Mouse (Mus musculus) ES-E14 (cell line): ENCODE results near the gene Nt5c2. TPM values are rescaled to one million over a fixed set of nuclear protein-coding genes. Genes with fewer than 3 reads are reported as not detected.

ENCODE experiments used
- DNase-seq: peaks from one replicate; pipeline ENCODE4 v3.0.0-alpha.2; 2013; ENCODE audit warnings: low read depth, low spot score
- H3K27ac ChIP-seq: 2 replicates; pipeline ENCODE4 v1.5.1; 2012; ENCODE audit warnings: low read depth, mild to moderate bottlenecking, low read length, moderate library complexity, mixed read lengths; ENCODE audit not compliant: poor library complexity, insufficient read depth, severe bottlenecking
- H3K36me3 ChIP-seq: 2 replicates; pipeline ENCODE4 v1.6.1; 2012; ENCODE audit warnings: mild to moderate bottlenecking, low read length, moderate library complexity, mixed read lengths; ENCODE audit not compliant: control insufficient read depth, poor library complexity, insufficient read depth, severe bottlenecking
- H3K4me1 ChIP-seq, 2 experiments: fragments of 150-350 bp in 1 of 2; sonication (generic) in 1 of 2; 2 replicates each; pipeline ENCODE4 v1.6.1; 2012; ENCODE audit warnings: low read length in 2 of 2, mild to moderate bottlenecking in 1 of 2, mixed read lengths in 1 of 2; ENCODE audit not compliant: control insufficient read depth in 2 of 2, insufficient read depth in 2 of 2, poor library complexity in 1 of 2
- H3K4me3 ChIP-seq, 2 experiments: fragments of 150-350 bp in 1 of 2; sonication (generic) in 1 of 2; 2 replicates each; pipeline ENCODE4 v1.5.1; 2012; ENCODE audit warnings: low read length in 2 of 2, low read depth in 1 of 2, mild to moderate bottlenecking in 1 of 2, mixed read lengths in 1 of 2; ENCODE audit not compliant: insufficient read depth in 1 of 2, poor library complexity in 1 of 2, severe bottlenecking in 1 of 2
- H3K9ac ChIP-seq: 2 replicates; pipeline ENCODE4 v1.6.1; 2012; ENCODE audit warnings: low read depth, mild to moderate bottlenecking, low read length, mixed read lengths; ENCODE audit not compliant: poor library complexity, insufficient read depth, severe bottlenecking
- H3K9me3 ChIP-seq: fragments of 150-350 bp; sonication (generic); 2 replicates; pipeline ENCODE4 v1.6.1; 2012; ENCODE audit warnings: low read depth, mild to moderate bottlenecking, low read length; ENCODE audit not compliant: control insufficient read depth, insufficient read depth
- CHD2 ChIP-seq: IDR thresholded peaks from 2 replicates; pipeline ENCODE4 v1.6.1; 2014; ENCODE audit warnings: mild to moderate bottlenecking, low read depth, low read length, inconsistent platforms
- HCFC1 ChIP-seq: IDR thresholded peaks from 2 replicates; pipeline ENCODE4 v1.6.1; 2012; ENCODE audit warnings: low read length, inconsistent platforms, borderline replicate concordance; ENCODE audit not compliant: insufficient read depth
- MAFK ChIP-seq: IDR thresholded peaks from 2 replicates; pipeline ENCODE4 v1.6.1; 2014; ENCODE audit warnings: mild to moderate bottlenecking, low read depth, low read length, inconsistent platforms; ENCODE audit not compliant: insufficient read depth
- ZC3H11A ChIP-seq: IDR thresholded peaks from 2 replicates; pipeline ENCODE4 v1.6.1; 2012; ENCODE audit warnings: low read depth, mild to moderate bottlenecking, inconsistent platforms, low read length, borderline replicate concordance
- ZNF384 ChIP-seq: IDR thresholded peaks from 2 replicates; pipeline ENCODE4 v1.6.1; 2012; ENCODE audit warnings: low read depth, low read length, inconsistent platforms
- in situ Hi-C, 2 experiments: fragments of 600-800 bp; cut with MboI; formaldehyde crosslinking; loops; one replicate each; pipeline ENCODE4 v1.15.1; 2025; ENCODE audit warnings: low sequenced_read_pairs in 2 of 2, inconsistent platforms in 1 of 2; ENCODE audit not compliant: unreplicated experiment in 2 of 2
- total RNA-seq: library from RNA; depleted of rRNA; stranded (reverse); fragments of 300-350 nt; gene quantifications from 2 replicates; pipeline ENCODE4 v1.2.3, GENCODE M21; 2012; rRNA removed

The Nt5c2 gene
- 26.9 and 27.0 TPM in 2 replicates for total RNA-seq

- H3K36me3 ChIP-seq = no peaks in the 10 kb centered on the region
- H3K27ac ChIP-seq = peak within 1 kb of the TSS; percentile 41
- H3K4me3 ChIP-seq = peak within 1 kb of the TSS; percentile 83 to 93
- H3K4me1 ChIP-seq = peaks cover 4 to 10% of the 10 kb centered on the region in 2 experiments
- DNase-seq = no peak
- TF ChIP-seq CHD2 (no peak), ZC3H11A (no peak), HCFC1 (no peak), MAFK (no peak), ZNF384 (no peak)
- H3K9ac ChIP-seq = peak within 1 kb of the TSS; percentile 92
- H3K9me3 ChIP-seq = no peaks in the 10 kb centered on the region
- in situ Hi-C loops = no loop called here
Measured at GRCm38 (mm10) chr19:47014447-47015381, at the start of gene Nt5c2, which contains the start of gene Ina. Gene Nt5c2, minus strand, starts transcription at chr19:47015153. Gene Ina, plus strand, starts transcription at chr19:47014698.

- Histone ChIP-seq H3K36me3 (no peaks in the 10 kb centered on the region), H3K9me3 (no peaks in the 10 kb centered on the region), H3K4me3 (no peak overlapping the region), H3K9ac (no peak overlapping the region), H3K4me1 (no peaks in the 10 kb centered on the region), H3K27ac (no peak overlapping the region)
- in situ Hi-C loops = no loop called here
- DNase-seq = no peak
- no peak for TF ChIP-seq MAFK
- TF ChIP-seq ZC3H11A = no peak
- no peak for TF ChIP-seq ZNF384
- TF ChIP-seq CHD2 = no peak
- no peak for TF ChIP-seq HCFC1
Measured at GRCm38 (mm10) chr19:47057684-47058083, 42.7 kb upstream of the Nt5c2 start.

GRCm38 (mm10) chr19:47053471-47053870 lies 38.5 kb upstream of the Nt5c2 start:
- Histone ChIP-seq H3K36me3 (peaks cover under 1% of the 10 kb centered on the region), H3K4me3 (no peak overlapping the region), H3K9me3 (no peaks in the 10 kb centered on the region), H3K27ac (no peak overlapping the region), H3K9ac (no peak overlapping the region), H3K4me1 (peaks cover 6 to 7% of the 10 kb centered on the region in 2 experiments; a peak in 3 of 4 replicates)
- no peak for DNase-seq
- TF ChIP-seq ZC3H11A (no peak), CHD2 (no peak), MAFK (no peak)
- in situ Hi-C loops = no loop called here

GRCm38 (mm10) chr19:47052927-47053326 lies 38.0 kb upstream of the Nt5c2 start:
- in situ Hi-C loops = no loop called here
- Histone ChIP-seq H3K4me1 (peaks cover 6 to 7% of the 10 kb centered on the region in 2 experiments; a peak in 3 of 4 replicates), H3K9ac (no peak overlapping the region), H3K4me3 (no peak overlapping the region), H3K9me3 (no peaks in the 10 kb centered on the region), H3K36me3 (peaks cover 4% of the 10 kb centered on the region), H3K27ac (no peak overlapping the region)
- TF ChIP-seq MAFK (peak; percentile 72; the same call in 1 of the 2 replicates), CHD2 (no peak)
- DNase-seq = no peak
